Mouse (Mus musculus) activated CD4-positive, CD25-positive, alpha-beta regulatory T cell (primary cell): Measurements from ENCODE around the gene Olfr1369-ps1. TPM values are rescaled to one million over a fixed set of nuclear protein-coding genes. Genes with fewer than 3 reads are reported as not detected.

Source experiments
- polyA plus RNA-seq, 2 experiments: library from polyadenylated mRNA; unstranded; fragments of 100-300 nt; shearing (Covaris generic); gene quantifications; one replicate each; pipeline ENCODE4 v1.2.1; 2017

Olfr1369-ps1 gene
- under 1 TPM; 0.07 TPM for polyA plus RNA-seq

DNA sequence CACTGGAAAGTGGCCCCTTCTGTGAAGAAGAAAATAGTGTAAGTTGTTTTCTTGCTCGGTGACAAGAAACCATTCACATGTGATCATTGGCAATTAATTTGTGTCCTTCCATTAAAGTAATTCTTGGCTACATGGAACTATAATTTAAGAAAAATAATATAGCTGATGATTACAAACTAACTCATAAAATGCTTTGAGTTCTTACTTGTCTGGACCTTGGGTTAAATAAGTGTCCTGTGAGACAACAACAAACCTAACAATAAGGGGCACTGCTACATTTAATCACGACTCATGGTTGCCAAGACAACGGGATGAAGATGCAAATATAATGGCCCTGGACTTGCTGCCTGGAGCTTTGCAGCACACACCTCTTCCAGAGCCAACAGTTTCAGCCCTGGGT, at the start of gene Olfr1369-ps1:
Gene Olfr1369-ps1, plus strand, starts transcription at position 301 of the 400 bp plus-strand sequence.

DNA sequence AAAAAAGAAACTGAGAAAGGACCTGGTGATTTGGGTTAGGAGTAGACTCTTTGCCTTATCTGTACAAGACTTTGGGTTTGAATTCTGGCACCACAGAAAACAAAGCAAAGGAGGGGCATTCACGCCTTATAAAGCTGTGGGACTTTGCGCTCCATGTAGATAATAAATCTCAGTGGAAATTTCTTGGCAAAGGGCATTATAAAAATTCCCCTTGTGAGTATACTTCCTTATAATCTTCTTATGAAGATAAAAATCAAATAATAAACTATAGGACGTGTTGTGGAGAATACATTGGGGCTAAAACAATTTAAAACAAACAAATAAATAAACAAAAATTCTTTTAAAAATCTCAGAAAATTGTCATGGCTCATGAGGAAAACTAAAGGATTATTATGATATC, 36.4 kb upstream of the Olfr1369-ps1 start, which contains the start of gene Olfr1370:
Gene Olfr1370, minus strand, starts transcription at position 101 of the 400 bp plus-strand sequence.

DNA sequence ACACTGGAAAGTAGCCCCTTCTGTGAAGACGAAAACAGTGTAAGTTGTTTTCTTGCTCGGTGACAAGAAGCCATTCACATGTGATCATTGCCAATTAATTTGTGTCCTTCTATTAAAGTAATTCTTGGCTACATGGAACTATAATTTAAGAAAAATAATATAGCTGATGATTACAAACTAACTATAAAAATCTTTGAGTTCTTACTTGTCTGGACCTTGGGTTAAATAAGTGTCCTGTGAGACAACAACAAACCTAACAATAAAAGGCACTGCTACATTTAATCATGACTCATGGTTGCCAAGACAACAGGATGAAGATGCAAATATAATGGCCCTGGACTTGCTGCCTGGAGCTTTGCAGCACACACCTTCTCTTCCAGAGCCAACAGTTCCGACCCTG, 18.1 kb downstream of the Olfr1369-ps1 start, which contains the start of gene Olfr263:
Gene Olfr263, plus strand, starts transcription at position 301 of the 400 bp plus-strand sequence.

DNA sequence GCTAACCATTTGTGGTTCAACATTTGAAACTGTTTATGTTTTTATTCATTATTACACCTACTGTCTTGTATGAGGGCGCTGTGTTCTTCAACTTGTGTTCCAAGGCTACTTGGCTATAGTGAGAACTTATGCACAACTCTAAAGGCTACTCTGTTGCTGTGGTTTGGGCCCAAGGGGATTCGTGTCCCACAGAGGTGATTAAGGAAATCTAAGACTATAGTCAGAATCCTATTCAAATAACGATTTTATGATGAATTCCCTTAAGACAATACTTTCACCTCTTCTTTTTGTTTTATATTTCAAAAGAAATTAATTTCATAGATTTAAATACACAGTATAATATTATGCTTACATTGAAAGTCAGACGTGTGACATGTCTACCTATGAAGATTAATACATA, 34.5 kb downstream of the Olfr1369-ps1 start, which contains the start of gene Olfr1368:
Gene Olfr1368, minus strand, starts transcription at position 101 of the 400 bp plus-strand sequence.

Other genes with a start within 250 kb of the Olfr1369-ps1 start
- not detected for gene Olfr1370, start 36.5 kb upstream of the Olfr1369-ps1 start, polyA plus RNA-seq
- gene Olfr263, start 18.2 kb downstream of the Olfr1369-ps1 start, polyA plus RNA-seq = not detected
- gene Olfr1368, start 34.4 kb downstream of the Olfr1369-ps1 start, polyA plus RNA-seq = not detected
- 100 to 1,000 TPM; 118 to 119 TPM for gene Trim27, start 68.0 kb downstream of the Olfr1369-ps1 start, polyA plus RNA-seq
- gene Gpx5, start 181.2 kb downstream of the Olfr1369-ps1 start, polyA plus RNA-seq = under 1 TPM; 0.29 to 0.31 TPM
- gene Gpx6, start 200.6 kb downstream of the Olfr1369-ps1 start, polyA plus RNA-seq = under 1 TPM in 1 of 2 experiments, not detected in 1; 0.31 TPM
- not detected for gene Olfr1367, start 235.4 kb downstream of the Olfr1369-ps1 start, polyA plus RNA-seq